Mouse (Mus musculus) kidney, embryonic 16.5 days (tissue): ENCODE measurements around the gene Rbm20. TPM values are rescaled to one million over a fixed set of nuclear protein-coding genes. Genes with fewer than 3 reads are reported as not detected.
A peak's percentile ranks its signal among the peaks of the same experiment; 100 is the strongest.
"Not testable (repeated sequence)": the region's sequence is repeated elsewhere in the genome, so short reads cannot be mapped to it uniquely, and the experiment has no call there.

Source experiments
- ATAC-seq: fragments of 200-750 bp; cut with Nextera tagmentation; 2 replicates; pipeline ENCODE4 v1.8.0; 2017; ENCODE audit warnings: moderate TSS enrichment; ENCODE audit not compliant: low FRiP score, low TSS enrichment
- H3K27ac ChIP-seq: fragments of 300-500 bp; sonication (generic); 2 replicates; pipeline ENCODE4 v1.5.1; 2014; ENCODE audit warnings: low read length
- H3K27me3 ChIP-seq: fragments of 300-500 bp; sonication (generic); 2 replicates; pipeline ENCODE4 v1.6.1; 2014; ENCODE audit warnings: low read length, control low read depth, mixed read lengths; ENCODE audit not compliant: insufficient read depth
- H3K36me3 ChIP-seq: fragments of 300-500 bp; sonication (generic); 2 replicates; pipeline ENCODE4 v1.6.1; 2014; ENCODE audit warnings: low read length, control low read depth, mixed read lengths; ENCODE audit not compliant: insufficient read depth
- H3K4me1 ChIP-seq: fragments of 300-500 bp; sonication (generic); 2 replicates; pipeline ENCODE4 v1.6.1; 2014; ENCODE audit warnings: low read length, control low read depth, mixed read lengths; ENCODE audit not compliant: insufficient read depth
- H3K4me2 ChIP-seq: fragments of 300-500 bp; sonication (generic); replicated peaks from 2 replicates; pipeline ENCODE4 v1.6.1; 2014; ENCODE audit warnings: low read depth, low read length
- H3K4me3 ChIP-seq: fragments of 300-500 bp; sonication (generic); 2 replicates; pipeline ENCODE4 v1.5.1; 2014; ENCODE audit warnings: mild to moderate bottlenecking, low read length
- H3K9ac ChIP-seq: fragments of 300-500 bp; sonication (generic); replicated peaks from 2 replicates; pipeline ENCODE4 v1.6.1; 2014; ENCODE audit warnings: low read length
- H3K9me3 ChIP-seq: fragments of 300-500 bp; sonication (generic); 2 replicates; pipeline ENCODE4 v1.6.1; 2016; ENCODE audit warnings: low read length, control low read depth
- WGBS: fragments of 180-500 bp; shearing (Covaris S2); extraction: QIAGEN DNeasy Blood & Tissue Kit; methylation state at CpG from one replicate; pipeline ENCODE4 v1.1.7; 2014; 5-methylcytosine and 5-hydroxymethylcytosine counted together
- polyA plus RNA-seq: library from polyadenylated mRNA; unstranded; fragments of >200 nt; fragmentation: Nextera tagmentation; extraction: Ambion mirVana; gene quantifications from 2 replicates; pipeline ENCODE4 v1.2.1, GENCODE M21; 2015

Gene Rbm20
- polyA plus RNA-seq, 1 experiment from 2014 or later = 2.5 TPM

- H3K4me3 ChIP-seq = no peak overlapping the region
- WGBS = 61% methylated on average over 9 of the region's 9 CpGs
- no peaks in the 10 kb centered on the region for H3K27me3 ChIP-seq
- no peak overlapping the region for H3K9ac ChIP-seq
- H3K9me3 ChIP-seq = no peaks in the 10 kb centered on the region
- 0 out of 2 replicates have a peak, but pooled peaks cover under 1% of the 10 kb centered on the region for H3K36me3 ChIP-seq
- no peak overlapping the region for H3K27ac ChIP-seq
- H3K4me1 ChIP-seq = peaks cover 47% of the 10 kb centered on the region
- ATAC-seq = no peak
- no peak overlapping the region for H3K4me2 ChIP-seq
Observed at GRCm38 (mm10) chr19:53652267-53652666, 24.8 kb upstream of the Rbm20 start.

- peak; percentile 90 for ATAC-seq
- Histone ChIP-seq H3K36me3 (no peaks in the 10 kb centered on the region), H3K9ac (peak overlapping the region; percentile 54), H3K27ac (peak overlapping the region; percentile 88), H3K27me3 (0 out of 2 replicates have a peak, but pooled peaks cover 2% of the 10 kb centered on the region), H3K4me1 (peaks cover 46% of the 10 kb centered on the region), H3K4me2 (peak overlapping the region; percentile 49), H3K4me3 (peak overlapping the region; percentile 21; the same call in 1 of the 2 replicates), H3K9me3 (no peaks in the 10 kb centered on the region)
- WGBS = 19% methylated on average over 20 of the region's 20 CpGs
Observed at GRCm38 (mm10) chr19:53653624-53654467, 23.3 kb upstream of the Rbm20 start.

- H3K4me2 ChIP-seq, H3K9ac ChIP-seq, H3K9me3 ChIP-seq, H3K36me3 ChIP-seq, H3K27ac ChIP-seq, ATAC-seq, H3K4me3 ChIP-seq, H3K27me3 ChIP-seq: not testable (repeated sequence)
- H3K4me1 ChIP-seq = peaks cover 38% of the 10 kb centered on the region
- WGBS = 88% methylated on average over 11 of the region's 11 CpGs
Observed at GRCm38 (mm10) chr19:53656443-53656842, 20.7 kb upstream of the Rbm20 start.

GRCm38 (mm10) chr19:53657437-53657836 lies 19.7 kb upstream of the Rbm20 start:
- no peak for ATAC-seq
- H3K4me3 ChIP-seq = no peak overlapping the region
- no peak overlapping the region for H3K9ac ChIP-seq
- H3K9me3 ChIP-seq = no peaks in the 10 kb centered on the region
- H3K27me3 ChIP-seq = 0 out of 2 replicates have a peak, but pooled peaks cover 2% of the 10 kb centered on the region
- H3K4me2 ChIP-seq = no peak overlapping the region
- H3K4me1 ChIP-seq = peaks cover 40% of the 10 kb centered on the region
- H3K27ac ChIP-seq = no peak overlapping the region
- 83% methylated on average over 5 of the region's 5 CpGs for WGBS
- no peaks in the 10 kb centered on the region for H3K36me3 ChIP-seq

- Histone ChIP-seq H3K36me3 (no peaks in the 10 kb centered on the region), H3K27me3 (0 out of 2 replicates have a peak, but pooled peaks cover 2% of the 10 kb centered on the region), H3K9ac (no peak overlapping the region), H3K4me3 (no peak overlapping the region), H3K9me3 (no peaks in the 10 kb centered on the region), H3K4me2 (no peak overlapping the region), H3K27ac (0 out of 2 replicates have a peak overlapping the region, but pooled peaks have one; percentile 3), H3K4me1 (peaks cover 16% of the 10 kb centered on the region)
- 58% methylated on average over 9 of the region's 9 CpGs for WGBS
- ATAC-seq = 0 out of 2 replicates have a peak, but pooled peaks have one; percentile 10
Observed at GRCm38 (mm10) chr19:53660722-53661420, 16.2 kb upstream of the Rbm20 start.

- ATAC-seq = no peak
Observed at GRCm38 (mm10) chr19:53661938-53662722, 15.0 kb upstream of the Rbm20 start.

GRCm38 (mm10) chr19:53664831-53665230 lies 12.3 kb upstream of the Rbm20 start:
- Histone ChIP-seq H3K36me3 (no peaks in the 10 kb centered on the region), H3K9ac (no peak overlapping the region), H3K27ac (no peak overlapping the region), H3K4me3 (no peak overlapping the region), H3K4me2 (no peak overlapping the region), H3K9me3 (no peaks in the 10 kb centered on the region), H3K27me3 (no peaks in the 10 kb centered on the region), H3K4me1 (peaks cover 20% of the 10 kb centered on the region)
- ATAC-seq = no peak
- WGBS = 88% methylated on average over 9 of the region's 9 CpGs

More at GRCm38 (mm10) chr19:53661938-53662722, 15.0 kb upstream of the Rbm20 start:
- Histone ChIP-seq H3K9me3 (no peaks in the 10 kb centered on the region), H3K27me3 (0 out of 2 replicates have a peak, but pooled peaks cover 2% of the 10 kb centered on the region), H3K4me1 (peaks cover 20% of the 10 kb centered on the region), H3K9ac (no peak overlapping the region), H3K4me2 (no peak overlapping the region), H3K27ac (no peak overlapping the region), H3K36me3 (no peaks in the 10 kb centered on the region), H3K4me3 (no peak overlapping the region)
- WGBS = 54% methylated on average over 14 of the region's 14 CpGs

- ATAC-seq = no peak
- Histone ChIP-seq H3K4me3 (no peak overlapping the region), H3K9ac (no peak overlapping the region), H3K27me3 (no peaks in the 10 kb centered on the region), H3K9me3 (no peaks in the 10 kb centered on the region), H3K4me1 (peaks cover 19% of the 10 kb centered on the region), H3K27ac (no peak overlapping the region), H3K36me3 (no peaks in the 10 kb centered on the region), H3K4me2 (no peak overlapping the region)
- 86% methylated on average over 4 of the region's 4 CpGs for WGBS
Observed at GRCm38 (mm10) chr19:53665391-53665790, 11.7 kb upstream of the Rbm20 start.

GRCm38 (mm10) chr19:53666708-53667107 lies 10.4 kb upstream of the Rbm20 start:
- 0 out of 2 replicates have a peak, but pooled peaks have one; percentile 24 for ATAC-seq
- Histone ChIP-seq H3K9ac (no peak overlapping the region), H3K4me2 (no peak overlapping the region)

More at GRCm38 (mm10) chr19:53666708-53667107, 10.4 kb upstream of the Rbm20 start:
- H3K9me3 ChIP-seq = no peaks in the 10 kb centered on the region
- peaks cover 16% of the 10 kb centered on the region for H3K4me1 ChIP-seq
- WGBS = 14% methylated on average over 8 of the region's 8 CpGs
- H3K27ac ChIP-seq = no peak overlapping the region
- H3K4me3 ChIP-seq = no peak overlapping the region
- no peaks in the 10 kb centered on the region for H3K36me3 ChIP-seq
- no peaks in the 10 kb centered on the region for H3K27me3 ChIP-seq
